Mouse (Mus musculus) embryo, embryonic 10.5 days (tissue): ENCODE results near the gene Mrpl51.
"Not testable (repeated sequence)": the region's sequence is repeated elsewhere in the genome, so short reads cannot be mapped to it uniquely, and the experiment has no call there.

Experiments used
- DNase-seq: peaks from one replicate; pipeline ENCODE4 v3.0.0-alpha.2; 2015; ENCODE audit warnings: low spot score

The Mrpl51 gene

DNA sequence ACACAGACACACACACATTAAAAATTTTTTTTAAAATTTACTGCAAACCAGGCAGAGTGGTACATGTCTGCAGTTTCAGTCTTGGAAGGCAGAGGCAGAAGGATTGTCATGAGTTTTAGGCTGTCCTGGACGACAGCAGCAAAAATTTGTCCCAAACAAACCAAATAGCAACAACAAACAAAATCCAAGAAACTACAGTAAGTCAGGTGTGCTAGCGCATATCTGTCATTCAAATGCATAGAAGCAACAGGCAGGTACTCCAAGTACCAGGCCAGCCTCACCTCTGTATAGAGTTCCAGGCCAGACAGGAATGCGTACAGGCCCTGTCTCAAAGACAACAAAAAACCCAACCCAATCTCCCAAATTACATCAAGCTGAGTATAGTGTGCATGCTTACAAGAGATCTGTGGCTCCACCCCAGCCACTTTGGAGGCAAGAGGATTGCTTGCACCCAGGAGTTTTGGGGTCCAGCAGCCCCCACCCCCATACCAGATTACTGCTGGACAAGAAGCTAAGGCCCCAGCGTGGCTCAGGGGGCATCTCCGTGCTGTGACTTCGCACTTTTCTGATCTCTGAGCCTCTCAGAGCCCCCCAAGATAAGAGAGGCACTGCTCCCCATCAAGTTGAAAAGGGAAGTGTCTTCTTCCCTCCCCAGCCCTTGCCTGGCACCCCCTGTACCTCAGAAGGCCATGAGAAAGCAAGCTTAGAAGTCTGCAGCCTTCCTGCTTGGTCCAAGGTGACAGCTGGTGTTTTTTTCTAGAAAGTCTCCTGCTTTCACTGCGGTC lies 31.6 kb upstream of the Mrpl51 start:
- DNase-seq: no peak

DNA sequence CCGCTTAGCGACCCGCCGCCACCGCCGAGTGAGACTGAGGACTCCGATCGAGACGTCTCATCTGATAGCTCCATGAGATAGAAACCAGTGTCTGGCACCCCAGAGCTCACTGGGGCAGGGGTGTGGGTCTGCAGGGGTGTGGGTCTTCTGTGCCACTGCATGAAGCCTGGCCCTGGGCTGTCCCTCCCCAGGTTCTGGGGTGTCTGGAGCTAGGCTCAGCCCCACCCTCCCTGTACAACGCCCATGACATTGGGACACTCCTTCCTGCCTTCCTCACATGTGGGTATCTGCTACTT lies 31.1 kb upstream of the Mrpl51 start:
- no peak for DNase-seq

DNA sequence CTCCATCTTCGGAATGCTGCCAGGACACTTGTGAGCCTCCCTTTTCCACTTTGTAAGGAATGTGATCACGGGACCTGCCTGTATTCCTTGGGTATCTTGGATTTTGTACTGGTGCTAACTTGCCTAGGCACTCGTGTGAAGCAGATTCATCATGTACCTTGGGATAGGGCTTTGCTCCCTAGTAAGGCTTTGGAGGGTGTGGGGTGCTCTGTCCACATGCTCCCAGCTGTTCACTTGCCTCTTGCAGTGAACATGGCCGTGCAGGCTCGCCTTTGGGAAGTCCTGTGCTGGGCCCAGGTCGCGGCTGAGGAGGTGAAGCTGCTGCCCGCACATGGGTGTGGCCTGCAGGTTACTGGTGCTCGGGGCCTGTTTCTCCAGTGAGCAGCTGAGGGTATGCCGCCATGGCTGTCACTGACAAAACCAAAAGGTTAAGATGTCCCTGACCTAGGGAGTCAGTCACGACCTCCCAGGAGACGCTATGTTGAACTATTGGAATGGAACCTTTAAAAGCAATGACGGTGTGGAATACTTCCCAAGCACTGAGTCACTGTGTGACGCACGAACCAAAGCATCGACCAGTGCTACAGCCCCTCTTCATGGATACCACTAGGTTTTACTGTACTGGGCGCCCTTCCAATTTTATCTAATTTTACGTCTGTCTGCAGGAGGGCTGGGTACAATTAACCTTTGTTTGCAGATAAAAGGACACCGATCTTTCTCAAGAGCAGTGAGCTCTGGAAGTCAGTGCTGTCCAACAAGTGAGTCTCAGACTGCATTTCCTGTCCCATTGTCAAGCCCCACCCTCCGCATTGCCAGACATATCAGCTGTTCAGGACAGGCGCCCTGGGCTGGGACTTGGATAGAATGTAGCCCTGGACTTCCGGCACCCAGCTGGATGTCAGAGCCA lies 30.5 kb upstream of the Mrpl51 start:
- peak; percentile 77 for DNase-seq

DNA sequence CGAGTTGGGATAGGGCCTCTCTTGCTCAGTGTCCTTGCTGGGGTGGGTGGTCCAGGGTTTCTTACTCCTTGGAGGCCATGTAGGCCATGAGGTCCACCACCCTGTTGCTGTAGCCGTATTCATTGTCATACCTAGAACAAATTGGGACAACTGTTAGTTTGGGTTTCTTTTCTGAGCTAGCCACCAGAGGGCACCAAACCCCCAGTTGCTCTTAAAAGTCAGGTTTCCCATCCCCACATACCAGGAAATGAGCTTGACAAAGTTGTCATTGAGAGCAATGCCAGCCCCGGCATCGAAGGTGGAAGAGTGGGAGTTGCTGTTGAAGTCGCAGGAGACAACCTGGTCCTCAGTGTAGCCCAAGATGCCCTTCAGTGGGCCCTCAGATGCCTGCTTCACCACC lies 29.6 kb upstream of the Mrpl51 start:
- DNase-seq: peak; percentile 77

- not testable (repeated sequence) for DNase-seq
Observed at GRCm38 (mm10) chr6:125162615-125163305, 28.8 kb upstream of the Mrpl51 start.

GRCm38 (mm10) chr6:125163801-125164657 lies 27.6 kb upstream of the Mrpl51 start:
- DNase-seq: peak; percentile 58

DNA sequence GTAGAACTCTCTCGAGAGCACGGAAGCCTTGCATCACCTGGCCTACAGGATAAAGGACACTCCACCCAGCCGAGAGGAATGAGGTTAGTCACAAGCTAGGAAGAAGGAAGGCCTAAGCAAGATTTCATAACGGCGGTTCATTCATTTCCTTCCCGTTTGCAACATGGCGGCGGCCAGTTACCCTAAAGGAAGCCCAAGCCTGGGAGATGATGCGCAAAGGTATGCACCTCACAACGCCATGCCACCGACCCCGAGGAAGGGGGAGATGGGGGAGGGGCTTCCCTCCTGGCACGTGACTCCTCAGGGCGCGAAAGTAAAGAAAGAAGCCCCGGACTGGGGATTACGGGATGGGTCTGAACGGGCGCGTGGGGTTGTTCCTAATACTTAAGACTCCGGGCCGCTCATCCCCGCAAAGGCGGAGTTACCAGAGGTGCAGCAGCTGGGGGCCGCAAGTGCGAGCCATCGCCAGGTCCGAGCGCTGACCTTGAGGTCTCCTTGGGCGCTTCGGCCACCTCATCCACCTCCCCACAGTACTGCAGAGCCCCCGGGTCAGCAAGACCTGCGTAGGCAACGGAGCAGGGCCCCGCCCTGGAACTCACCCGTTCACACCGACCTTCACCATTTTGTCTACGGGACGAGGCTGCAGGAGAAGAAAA lies 26.8 kb upstream of the Mrpl51 start:
- peak; percentile 93 for DNase-seq

GRCm38 (mm10) chr6:125165328-125165891 lies 26.2 kb upstream of the Mrpl51 start:
- DNase-seq: peak; percentile 98

DNA sequence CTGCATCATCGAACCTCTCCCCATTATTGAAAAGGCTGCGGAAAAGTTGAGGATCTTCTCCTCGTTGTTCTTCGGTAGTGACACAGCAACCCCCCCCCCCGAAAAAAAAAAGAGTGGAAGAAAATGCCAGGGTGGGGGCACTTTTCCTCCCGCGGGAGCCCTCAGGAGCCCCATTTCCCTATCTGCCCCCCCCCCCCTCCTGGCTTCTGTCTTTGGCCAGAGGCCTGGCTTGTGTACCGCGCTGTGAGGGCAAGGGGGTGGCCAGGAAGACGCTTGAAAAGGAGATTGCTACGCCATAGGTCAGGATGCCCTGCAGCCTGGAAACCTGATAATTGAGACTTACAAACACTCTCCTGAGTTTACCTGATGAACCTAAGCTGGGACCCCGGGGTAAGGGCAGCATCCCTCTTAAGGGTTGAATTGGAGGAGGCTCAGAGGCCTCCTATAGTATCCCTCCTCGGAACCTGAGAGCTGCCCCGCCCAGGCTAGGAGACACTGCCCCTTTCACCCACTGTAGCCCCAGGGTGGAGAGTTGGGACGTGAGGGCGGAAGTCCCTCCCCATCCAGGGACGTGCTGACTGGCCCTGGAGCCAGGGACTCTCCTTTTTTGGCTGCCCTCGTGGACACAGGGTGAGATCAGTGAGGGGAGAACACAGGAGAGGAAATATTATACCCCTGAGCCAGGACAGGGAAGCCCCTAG lies 25.4 kb upstream of the Mrpl51 start, which contains the start of gene Gapdh:
Gene Gapdh (minus strand): TSS at position 417 of the 701 bp plus-strand sequence.
- peak; percentile 86 for DNase-seq

DNA sequence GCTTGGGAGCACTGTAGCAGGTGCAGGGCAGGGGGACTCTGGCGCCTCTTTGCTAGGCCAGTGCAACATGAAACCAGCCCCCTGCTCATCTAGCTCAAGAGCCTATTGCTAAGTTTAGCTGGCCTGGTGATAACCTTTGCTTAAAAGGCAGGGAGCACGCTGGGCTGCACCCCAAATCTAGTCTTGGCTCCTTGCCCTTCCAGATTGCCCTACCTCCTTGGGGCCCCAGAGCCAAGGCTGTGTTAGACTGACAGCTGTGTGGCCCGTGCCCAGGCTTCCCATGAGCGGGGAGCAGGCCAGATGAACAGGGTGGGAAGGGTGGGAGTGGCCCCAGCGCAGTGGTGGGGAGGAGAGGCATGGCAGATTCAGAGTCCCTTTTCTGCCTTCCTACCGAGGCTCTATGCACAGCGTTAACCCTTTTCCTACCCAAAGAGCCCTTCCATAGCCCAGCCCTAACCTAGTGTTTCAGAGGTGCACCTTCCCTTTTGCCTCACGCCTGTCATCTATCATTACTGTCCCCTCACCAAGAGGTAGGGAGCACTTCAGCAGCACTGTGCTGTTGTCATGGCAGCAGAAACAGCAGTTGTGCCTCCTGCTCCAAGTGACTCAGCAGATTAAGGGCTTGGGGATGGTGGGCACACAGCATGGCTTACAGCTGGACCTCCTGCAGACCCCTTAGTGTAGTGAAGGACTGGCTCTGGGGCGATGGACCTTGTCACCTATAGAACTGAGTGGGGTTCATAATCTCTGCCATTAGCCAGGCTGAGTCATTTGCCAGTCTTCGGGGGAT lies 24.5 kb upstream of the Mrpl51 start:
- peak; percentile 62 for DNase-seq

- no peak for DNase-seq
Observed at GRCm38 (mm10) chr6:125168086-125168485, 23.5 kb upstream of the Mrpl51 start.

GRCm38 (mm10) chr6:125170194-125170593 lies 21.4 kb upstream of the Mrpl51 start:
- DNase-seq: no peak

DNA sequence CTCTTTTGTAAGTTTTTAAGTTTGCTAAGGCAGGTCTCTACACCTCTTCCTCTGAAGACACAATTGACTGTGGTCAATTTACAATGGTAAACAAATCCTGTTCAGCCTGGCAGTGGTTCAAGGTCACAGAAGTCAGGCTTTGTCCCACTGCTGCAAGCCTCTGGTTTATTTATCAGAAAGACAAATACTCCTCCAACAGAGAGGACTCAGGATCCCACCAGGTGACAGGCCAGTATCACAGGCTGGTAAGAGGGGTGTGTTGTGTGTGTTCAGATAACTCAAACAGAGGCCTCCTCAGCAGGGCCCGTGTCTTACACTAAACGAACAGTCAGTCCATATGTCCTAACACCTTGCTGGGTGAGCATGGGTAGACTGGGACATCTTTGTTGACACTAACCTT lies 19.1 kb upstream of the Mrpl51 start:
- DNase-seq: no peak

DNA sequence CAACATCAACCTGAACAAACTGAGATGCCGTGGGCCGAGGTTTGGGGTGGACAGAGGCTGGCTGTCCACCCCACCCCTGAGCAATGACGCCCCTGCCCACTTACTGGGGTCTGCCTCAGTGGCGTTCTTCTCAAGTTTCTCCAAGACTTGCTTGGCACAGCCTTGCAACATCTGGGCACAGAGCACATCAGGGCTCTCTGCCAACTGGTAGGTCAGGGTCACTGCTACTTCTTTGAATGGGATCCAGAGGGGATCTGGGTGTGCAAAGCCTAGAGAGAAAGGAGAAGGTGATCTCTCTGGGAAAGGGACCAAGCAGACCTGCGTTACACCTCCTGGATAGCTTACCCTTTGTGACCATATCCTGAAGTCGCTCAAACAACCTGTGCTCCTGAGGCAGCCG lies 18.3 kb upstream of the Mrpl51 start:
- no peak for DNase-seq

DNA sequence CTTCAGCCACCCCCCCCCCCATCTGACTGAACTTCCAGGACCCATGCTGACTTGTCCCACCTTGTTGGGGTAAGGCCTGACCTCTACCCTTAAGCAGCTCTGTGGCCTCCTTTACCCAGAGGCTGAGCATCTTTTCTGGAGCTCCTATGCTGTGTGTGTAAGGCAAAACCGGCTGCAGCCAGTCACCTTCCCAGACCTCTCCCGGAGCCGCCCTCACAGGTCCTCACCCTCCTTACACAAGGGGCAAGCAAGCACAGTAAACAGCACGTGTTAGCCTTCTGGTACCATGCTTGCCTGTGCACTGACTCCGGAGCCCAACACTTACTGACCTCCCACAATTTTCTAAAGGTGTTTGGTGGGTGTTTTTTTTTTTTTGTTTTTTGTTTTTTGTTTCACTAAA lies 16.1 kb upstream of the Mrpl51 start:
- DNase-seq: no peak

DNA sequence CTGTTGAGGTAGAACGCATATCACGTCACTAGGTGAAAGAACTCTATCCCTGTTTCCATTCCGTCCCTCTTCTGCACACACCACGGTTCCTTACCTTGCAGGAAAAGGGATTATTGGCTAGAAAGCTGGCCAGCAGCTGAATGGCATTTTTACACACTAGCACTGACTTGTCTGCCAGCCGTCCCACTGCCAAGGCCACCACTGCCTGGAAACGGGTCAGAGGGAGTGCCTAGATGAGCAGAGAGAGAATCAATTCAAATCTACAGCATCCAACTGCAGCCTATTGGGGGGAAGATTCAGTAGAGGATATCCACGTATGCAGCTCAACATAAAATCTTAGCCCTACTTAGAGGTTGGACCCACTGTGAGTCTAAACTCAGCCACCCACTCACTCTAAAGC lies 12.0 kb upstream of the Mrpl51 start:
- DNase-seq: no peak

GRCm38 (mm10) chr6:125182133-125182532 lies 9.5 kb upstream of the Mrpl51 start:
- no peak for DNase-seq

GRCm38 (mm10) chr6:125186203-125186602 lies 5.4 kb upstream of the Mrpl51 start:
- no peak for DNase-seq

DNA sequence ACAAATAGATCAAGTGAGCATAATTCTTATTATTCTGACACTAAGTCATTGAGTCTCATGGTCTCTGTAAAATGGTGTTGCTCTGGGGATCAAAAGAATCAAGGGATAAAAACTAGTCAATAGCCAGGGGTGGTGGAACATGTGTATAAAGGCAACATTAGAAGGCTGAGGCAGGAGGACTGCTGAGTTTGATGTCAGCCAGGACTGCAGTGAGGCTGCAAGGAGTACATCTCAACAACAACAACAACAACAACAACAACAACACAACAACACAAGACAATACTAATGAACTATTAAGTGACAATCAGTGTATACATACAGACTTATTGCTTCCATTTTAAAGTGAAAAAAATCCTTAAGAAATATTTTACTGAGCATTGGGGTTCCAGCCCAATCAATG lies 785 bp upstream of the Mrpl51 start:
- DNase-seq: peak; percentile 50
